Mouse (Mus musculus) forebrain, embryonic 15.5 days (tissue): ENCODE measurements at regions not wholly inside any gene's neighbourhood (a gene's known extent, or its start where the extent isn't known, plus 50 kb on each side); places are given as distances from the start of the nearest gene placed in this dataset.

Experiments used
- ATAC-seq: fragments of 200-750 bp; cut with Nextera tagmentation; replicated peaks from 2 replicates; pipeline ENCODE4 v1.8.0; 2017; ENCODE audit warnings: mild to moderate bottlenecking, moderate TSS enrichment, moderate library complexity
- H3K27ac ChIP-seq: fragments of 300-500 bp; sonication (generic); replicated peaks from 2 replicates; pipeline ENCODE4 v1.5.1; 2015; ENCODE audit warnings: mild to moderate bottlenecking, inconsistent platforms
- H3K27me3 ChIP-seq: fragments of 300-500 bp; sonication (generic); 2 replicates; pipeline ENCODE4 v1.6.1; 2015; ENCODE audit warnings: inconsistent platforms
- H3K36me3 ChIP-seq: fragments of 300-500 bp; sonication (generic); 2 replicates; pipeline ENCODE4 v1.6.1; 2015; ENCODE audit warnings: mild to moderate bottlenecking, inconsistent platforms
- H3K4me1 ChIP-seq: fragments of 300-500 bp; sonication (generic); 2 replicates; pipeline ENCODE4 v1.6.1; 2015; ENCODE audit warnings: inconsistent platforms
- H3K4me2 ChIP-seq: fragments of 300-500 bp; sonication (generic); replicated peaks from 2 replicates; pipeline ENCODE4 v1.6.1; 2015; ENCODE audit warnings: mild to moderate bottlenecking, inconsistent platforms
- H3K4me3 ChIP-seq: fragments of 300-500 bp; sonication (generic); 2 replicates; pipeline ENCODE4 v1.5.1; 2015; ENCODE audit warnings: mild to moderate bottlenecking, inconsistent platforms
- H3K9ac ChIP-seq: fragments of 300-500 bp; sonication (generic); replicated peaks from 2 replicates; pipeline ENCODE4 v1.6.1; 2015; ENCODE audit warnings: mild to moderate bottlenecking, inconsistent platforms
- H3K9me3 ChIP-seq: fragments of 300-500 bp; sonication (generic); 2 replicates; pipeline ENCODE4 v1.6.1; 2016; ENCODE audit warnings: inconsistent platforms
- WGBS: fragments of 180-500 bp; shearing (Covaris S2); methylation state at CpG from one replicate; pipeline ENCODE4 v1.1.7; 2015; ENCODE audit warnings: mixed read lengths; 5-methylcytosine and 5-hydroxymethylcytosine counted together

- H3K27me3 ChIP-seq: no peaks in the 10 kb centered on the region
- no peak for ATAC-seq
- 71% methylated on average over 2 of the region's 2 CpGs for WGBS
- no peaks in the 10 kb centered on the region for H3K4me1 ChIP-seq
- H3K36me3 ChIP-seq: no peaks in the 10 kb centered on the region
- H3K27ac ChIP-seq: no peak overlapping the region
- no peak overlapping the region for H3K4me3 ChIP-seq
- H3K4me2 ChIP-seq: no peak overlapping the region
- no peak overlapping the region for H3K9ac ChIP-seq
- no peaks in the 10 kb centered on the region for H3K9me3 ChIP-seq
Measured at GRCm38 (mm10) chr13:71631447-71631846, 332.1 kb downstream of the Irx1 start.

GRCm38 (mm10) chr13:71617198-71617597 lies 346.3 kb downstream of the Irx1 start:
- H3K9me3 ChIP-seq: no peaks in the 10 kb centered on the region
- no peaks in the 10 kb centered on the region for H3K27me3 ChIP-seq
- H3K4me3 ChIP-seq: no peak overlapping the region
- no peak overlapping the region for H3K9ac ChIP-seq
- no peak overlapping the region for H3K27ac ChIP-seq
- H3K36me3 ChIP-seq: no peaks in the 10 kb centered on the region
- no peak for ATAC-seq
- H3K4me2 ChIP-seq: no peak overlapping the region
- no peaks in the 10 kb centered on the region for H3K4me1 ChIP-seq
- WGBS: 32% methylated on average over 2 of the region's 2 CpGs

GRCm38 (mm10) chr13:71612393-71613179 lies 350.9 kb downstream of the Irx1 start:
- Histone ChIP-seq H3K4me2 (no peak overlapping the region), H3K4me1 (no peaks in the 10 kb centered on the region), H3K27me3 (no peaks in the 10 kb centered on the region), H3K36me3 (no peaks in the 10 kb centered on the region), H3K27ac (no peak overlapping the region), H3K4me3 (no peak overlapping the region), H3K9me3 (no peaks in the 10 kb centered on the region), H3K9ac (no peak overlapping the region)
- no peak for ATAC-seq
- 83% methylated on average over 7 of the region's 7 CpGs for WGBS

DNA sequence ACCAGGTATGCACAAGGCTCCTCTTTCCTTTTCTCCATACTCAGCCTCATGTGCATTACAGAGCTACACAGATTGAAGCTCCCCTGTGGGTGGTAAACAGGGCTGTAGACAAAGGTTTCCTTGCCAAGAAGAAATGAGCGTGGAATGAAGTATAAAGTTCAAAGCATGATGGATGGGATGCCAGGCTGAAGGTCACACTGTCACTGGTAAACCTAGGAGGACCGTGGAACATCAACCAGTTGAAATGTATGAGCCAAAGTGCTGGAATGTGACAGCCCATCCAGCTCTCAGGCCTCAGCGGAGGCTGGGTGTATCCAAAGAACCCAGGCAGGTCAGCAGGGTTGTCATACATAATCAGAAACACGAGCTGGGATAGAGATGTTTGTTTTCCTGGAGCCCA lies 381.0 kb downstream of the Irx1 start:
- WGBS: 72% methylated on average over 4 of the region's 4 CpGs

GRCm38 (mm10) chr13:71565895-71566294 lies 397.6 kb downstream of the Irx1 start:
- H3K9me3 ChIP-seq: no peaks in the 10 kb centered on the region
- no peak for ATAC-seq
- H3K27me3 ChIP-seq: no peaks in the 10 kb centered on the region
- H3K4me1 ChIP-seq: no peaks in the 10 kb centered on the region
- no peaks in the 10 kb centered on the region for H3K36me3 ChIP-seq
- H3K27ac ChIP-seq: no peak overlapping the region
- WGBS: 83% methylated on average over 6 of the region's 6 CpGs
- no peak overlapping the region for H3K4me3 ChIP-seq
- no peak overlapping the region for H3K9ac ChIP-seq
- H3K4me2 ChIP-seq: no peak overlapping the region

More for the DNA sequence above, 381.0 kb downstream of the Irx1 start:
- H3K27me3 ChIP-seq: no peaks in the 10 kb centered on the region
- no peak for ATAC-seq
- no peak overlapping the region for H3K4me2 ChIP-seq
- H3K9ac ChIP-seq: no peak overlapping the region
- H3K27ac ChIP-seq: no peak overlapping the region
- H3K36me3 ChIP-seq: no peaks in the 10 kb centered on the region
- H3K9me3 ChIP-seq: no peaks in the 10 kb centered on the region
- H3K4me3 ChIP-seq: no peak overlapping the region
- no peaks in the 10 kb centered on the region for H3K4me1 ChIP-seq

GRCm38 (mm10) chr13:71565388-71565787 lies 398.1 kb downstream of the Irx1 start:
- Histone ChIP-seq H3K4me1 (no peaks in the 10 kb centered on the region), H3K4me2 (no peak overlapping the region), H3K9ac (no peak overlapping the region), H3K27ac (no peak overlapping the region), H3K4me3 (no peak overlapping the region), H3K27me3 (no peaks in the 10 kb centered on the region), H3K9me3 (no peaks in the 10 kb centered on the region), H3K36me3 (no peaks in the 10 kb centered on the region)
- no peak for ATAC-seq
- WGBS: 77% methylated on average over 7 of the region's 7 CpGs

DNA sequence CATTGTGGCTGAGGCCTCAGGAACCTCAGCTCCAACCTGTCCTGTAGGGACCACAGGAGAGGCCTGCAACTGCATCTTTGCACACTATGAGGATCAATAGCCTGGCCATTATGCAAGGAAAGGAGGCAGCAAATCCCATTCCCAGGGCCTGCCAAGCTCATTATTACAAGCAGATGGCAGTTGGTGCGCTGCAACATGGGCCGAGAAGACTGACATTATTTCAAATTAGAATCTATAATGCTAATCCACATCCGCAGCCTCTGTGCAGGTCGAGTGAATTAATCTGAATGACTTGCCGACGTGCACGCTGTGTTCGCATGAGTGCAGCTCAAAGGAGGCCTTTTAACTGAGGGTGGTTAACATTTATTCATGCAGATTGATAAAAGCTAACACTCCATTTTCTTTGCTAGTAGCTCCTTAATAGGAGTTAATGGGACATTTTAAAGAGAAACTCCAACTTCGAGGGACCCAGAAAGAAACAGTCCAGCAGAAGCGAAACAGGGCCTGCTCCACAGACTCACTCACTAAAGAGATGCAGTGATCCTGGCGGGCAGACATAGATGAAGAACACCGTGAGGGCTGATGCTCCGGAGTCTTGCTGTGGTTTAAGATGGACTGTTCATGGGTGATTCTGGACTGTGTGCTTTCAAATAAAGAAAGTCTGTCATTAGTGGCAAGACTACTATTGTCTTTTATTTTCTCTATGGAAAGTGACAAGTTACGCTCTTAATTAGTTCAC lies 404.9 kb downstream of the Irx1 start:
- no peaks in the 10 kb centered on the region for H3K36me3 ChIP-seq
- 9% methylated on average over 14 of the region's 14 CpGs for WGBS
- peaks cover 10% of the 10 kb centered on the region for H3K4me1 ChIP-seq
- peak; percentile 90 for ATAC-seq
- no peak overlapping the region for H3K4me2 ChIP-seq
- H3K4me3 ChIP-seq: no peak overlapping the region
- H3K9ac ChIP-seq: no peak overlapping the region
- H3K27me3 ChIP-seq: 0 out of 2 replicates have a peak, but pooled peaks cover 7% of the 10 kb centered on the region
- H3K27ac ChIP-seq: peak overlapping the region; percentile 41
- no peaks in the 10 kb centered on the region for H3K9me3 ChIP-seq

- no peak for ATAC-seq
- Histone ChIP-seq H3K27me3 (0 out of 2 replicates have a peak, but pooled peaks cover 7% of the 10 kb centered on the region), H3K9ac (no peak overlapping the region), H3K36me3 (no peaks in the 10 kb centered on the region), H3K4me2 (no peak overlapping the region), H3K4me3 (no peak overlapping the region), H3K4me1 (peaks cover 10% of the 10 kb centered on the region), H3K9me3 (no peaks in the 10 kb centered on the region), H3K27ac (no peak overlapping the region)
- 96% methylated on average over 6 of the region's 6 CpGs for WGBS
Measured at GRCm38 (mm10) chr13:71555471-71555870, 408.1 kb downstream of the Irx1 start.

DNA sequence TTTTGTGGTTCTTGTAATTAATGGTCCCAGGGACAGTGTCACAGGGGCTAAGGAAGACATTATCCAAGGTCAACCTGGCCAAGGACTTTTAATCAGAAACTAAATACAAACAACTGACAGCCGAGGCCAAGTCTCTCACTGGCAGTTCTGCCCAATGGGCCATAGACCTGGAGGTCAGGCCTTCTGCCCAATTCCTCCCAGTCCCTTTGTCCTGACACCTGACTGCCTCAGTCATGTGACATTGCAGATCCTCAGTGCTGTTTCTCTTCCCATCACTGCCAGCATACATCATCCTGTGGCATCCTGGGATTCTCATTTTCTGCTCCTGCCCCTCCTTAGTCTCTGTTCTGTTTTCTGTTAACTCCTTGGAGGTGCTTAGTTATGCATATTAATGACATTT lies 413.4 kb downstream of the Irx1 start:
- Histone ChIP-seq H3K4me1 (no peaks in the 10 kb centered on the region), H3K36me3 (no peaks in the 10 kb centered on the region), H3K4me3 (no peak overlapping the region), H3K9ac (no peak overlapping the region), H3K27ac (no peak overlapping the region), H3K4me2 (no peak overlapping the region), H3K27me3 (0 out of 2 replicates have a peak, but pooled peaks cover 7% of the 10 kb centered on the region), H3K9me3 (no peaks in the 10 kb centered on the region)
- ATAC-seq: no peak
- 54% methylated on average over 1 of the region's 1 CpGs for WGBS

GRCm38 (mm10) chr13:71549206-71549831 lies 414.2 kb downstream of the Irx1 start:
- H3K9me3 ChIP-seq: no peaks in the 10 kb centered on the region
- H3K36me3 ChIP-seq: no peaks in the 10 kb centered on the region
- no peak overlapping the region for H3K4me2 ChIP-seq
- no peak for ATAC-seq
- no peak overlapping the region for H3K27ac ChIP-seq
- H3K4me1 ChIP-seq: no peaks in the 10 kb centered on the region
- H3K27me3 ChIP-seq: no peaks in the 10 kb centered on the region
- H3K4me3 ChIP-seq: no peak overlapping the region
- no peak overlapping the region for H3K9ac ChIP-seq
- 86% methylated on average over 10 of the region's 10 CpGs for WGBS

GRCm38 (mm10) chr13:71538226-71538625 lies 425.3 kb downstream of the Irx1 start:
- no peak overlapping the region for H3K9ac ChIP-seq
- WGBS: 42% methylated on average over 4 of the region's 4 CpGs
- no peak overlapping the region for H3K4me2 ChIP-seq
- no peak overlapping the region for H3K4me3 ChIP-seq
- H3K27me3 ChIP-seq: no peaks in the 10 kb centered on the region
- no peaks in the 10 kb centered on the region for H3K9me3 ChIP-seq
- no peaks in the 10 kb centered on the region for H3K36me3 ChIP-seq
- no peaks in the 10 kb centered on the region for H3K4me1 ChIP-seq
- no peak for ATAC-seq
- no peak overlapping the region for H3K27ac ChIP-seq

- Histone ChIP-seq H3K9me3 (no peaks in the 10 kb centered on the region), H3K4me1 (no peaks in the 10 kb centered on the region), H3K27me3 (no peaks in the 10 kb centered on the region), H3K36me3 (no peaks in the 10 kb centered on the region), H3K9ac (no peak overlapping the region), H3K4me3 (no peak overlapping the region), H3K27ac (no peak overlapping the region), H3K4me2 (no peak overlapping the region)
- ATAC-seq: no peak
- 82% methylated on average over 7 of the region's 7 CpGs for WGBS
Measured at GRCm38 (mm10) chr13:71532796-71533351, 430.6 kb downstream of the Irx1 start.
